Mouse (Mus musculus) forebrain, embryonic 14.5 days (tissue): ENCODE data around the gene Samhd1. TPM values are rescaled to one million over a fixed set of nuclear protein-coding genes. Genes with fewer than 3 reads are reported as not detected.

Source experiments
- ATAC-seq: fragments of 200-750 bp; cut with Nextera tagmentation; 2 replicates; pipeline ENCODE4 v1.8.0; 2017; ENCODE audit warnings: mild to moderate bottlenecking, moderate library complexity
- DNase-seq: peaks from one replicate; pipeline ENCODE4 v3.0.0-alpha.2; 2015; ENCODE audit warnings: low spot score
- H3K27ac ChIP-seq: fragments of 300-500 bp; sonication (generic); 2 replicates; pipeline ENCODE4 v1.5.1; 2014; ENCODE audit warnings: low read depth, mild to moderate bottlenecking, control low read depth, low read length, moderate library complexity
- H3K27me3 ChIP-seq: fragments of 300-500 bp; sonication (generic); replicated peaks from 2 replicates; pipeline ENCODE4 v1.6.1; 2014; ENCODE audit warnings: low read length, control low read depth, mixed read lengths; ENCODE audit not compliant: control insufficient read depth, insufficient read depth
- H3K36me3 ChIP-seq: fragments of 300-500 bp; sonication (generic); 2 replicates; pipeline ENCODE4 v1.6.1; 2014; ENCODE audit warnings: low read length, control low read depth; ENCODE audit not compliant: control insufficient read depth, insufficient read depth
- H3K4me1 ChIP-seq: fragments of 300-500 bp; sonication (generic); 2 replicates; pipeline ENCODE4 v1.6.1; 2014; ENCODE audit warnings: antibody characterized with exemption, low read length, control low read depth; ENCODE audit not compliant: control insufficient read depth, insufficient read depth
- H3K4me2 ChIP-seq: fragments of 300-500 bp; sonication (generic); 2 replicates; pipeline ENCODE4 v1.6.1; 2014; ENCODE audit warnings: mild to moderate bottlenecking, control low read depth, low read length
- H3K4me3 ChIP-seq: fragments of 300-500 bp; sonication (generic); 2 replicates; pipeline ENCODE4 v1.5.1; 2014; ENCODE audit warnings: low read depth, low read length, control low read depth
- H3K9ac ChIP-seq: fragments of 300-500 bp; sonication (generic); 2 replicates; pipeline ENCODE4 v1.6.1; 2014; ENCODE audit warnings: mild to moderate bottlenecking, low read length, control low read depth, moderate library complexity
- H3K9me3 ChIP-seq: fragments of 300-500 bp; sonication (generic); replicated peaks from 2 replicates; pipeline ENCODE4 v1.6.1; 2016; ENCODE audit warnings: low read length, control low read depth, mixed read lengths; ENCODE audit not compliant: control insufficient read depth
- WGBS: fragments of 180-500 bp; shearing (Covaris S2); extraction: QIAGEN DNeasy Blood & Tissue Kit; methylation state at CpG from one replicate; pipeline ENCODE4 v1.1.7; 2014; 5-methylcytosine and 5-hydroxymethylcytosine counted together
- polyA plus RNA-seq: library from polyadenylated mRNA; unstranded; fragments of >200 nt; fragmentation: Nextera tagmentation; extraction: Ambion mirVana; gene quantifications from 2 replicates; pipeline ENCODE4 v1.2.1, GENCODE M21; 2014

The Samhd1 gene
- polyA plus RNA-seq, 1 experiment from 2014 or later: 13.6 TPM

- Histone ChIP-seq H3K9ac (no peak overlapping the region), H3K9me3 (no peaks in the 10 kb centered on the region; the same call in 1 of the 2 replicates), H3K36me3 (0 out of 2 replicates have a peak, but pooled peaks cover 2% of the 10 kb centered on the region), H3K4me1 (no peaks in the 10 kb centered on the region), H3K27me3 (no peaks in the 10 kb centered on the region), H3K4me3 (no peak overlapping the region), H3K4me2 (no peak overlapping the region), H3K27ac (no peak overlapping the region)
- DNase-seq (no peak), ATAC-seq (no peak)
- WGBS: 92% methylated on average over 5 of the region's 5 CpGs
Observed at GRCm38 (mm10) chr2:157139251-157139802, 4.3 kb upstream of the Samhd1 start.

GRCm38 (mm10) chr2:157138808-157139207 lies 3.7 kb upstream of the Samhd1 start:
- no peak for ATAC-seq

GRCm38 (mm10) chr2:157137959-157138731 lies 3.1 kb upstream of the Samhd1 start:
- Histone ChIP-seq H3K27ac (no peak overlapping the region), H3K9me3 (no peaks in the 10 kb centered on the region; the same call in 1 of the 2 replicates), H3K4me2 (no peak overlapping the region), H3K36me3 (no peaks in the 10 kb centered on the region), H3K4me3 (no peak overlapping the region), H3K4me1 (no peaks in the 10 kb centered on the region), H3K9ac (no peak overlapping the region), H3K27me3 (no peaks in the 10 kb centered on the region)
- ATAC-seq (no peak), DNase-seq (no peak)
- WGBS: 91% methylated on average over 9 of the region's 9 CpGs

More at GRCm38 (mm10) chr2:157138808-157139207, 3.7 kb upstream of the Samhd1 start:
- H3K9me3 ChIP-seq: no peaks in the 10 kb centered on the region; the same call in 1 of the 2 replicates
- no peak overlapping the region for H3K4me2 ChIP-seq
- H3K27ac ChIP-seq: no peak overlapping the region
- H3K4me1 ChIP-seq: no peaks in the 10 kb centered on the region
- H3K36me3 ChIP-seq: no peaks in the 10 kb centered on the region
- H3K27me3 ChIP-seq: no peaks in the 10 kb centered on the region
- no peak overlapping the region for H3K4me3 ChIP-seq
- H3K9ac ChIP-seq: no peak overlapping the region
- DNase-seq: no peak
- 86% methylated on average over 5 of the region's 5 CpGs for WGBS

- ATAC-seq: no peak
- no peak overlapping the region for H3K4me2 ChIP-seq
Observed at GRCm38 (mm10) chr2:157136646-157137045, 1.6 kb upstream of the Samhd1 start.

GRCm38 (mm10) chr2:157136176-157136575 lies 1.1 kb upstream of the Samhd1 start:
- 86% methylated on average over 4 of the region's 4 CpGs for WGBS
- H3K4me3 ChIP-seq: no peak overlapping the region
- no peak for DNase-seq

More at GRCm38 (mm10) chr2:157136646-157137045, 1.6 kb upstream of the Samhd1 start:
- Histone ChIP-seq H3K27me3 (no peaks in the 10 kb centered on the region), H3K27ac (no peak overlapping the region), H3K9me3 (no peaks in the 10 kb centered on the region; the same call in 1 of the 2 replicates), H3K4me1 (no peaks in the 10 kb centered on the region), H3K9ac (no peak overlapping the region), H3K4me3 (no peak overlapping the region), H3K36me3 (no peaks in the 10 kb centered on the region)
- 75% methylated on average over 2 of the region's 2 CpGs for WGBS
- peak; percentile 13 for DNase-seq

GRCm38 (mm10) chr2:157135529-157136120 lies 560 bp upstream of the Samhd1 start:
- H3K27me3 ChIP-seq: no peaks in the 10 kb centered on the region
- no peaks in the 10 kb centered on the region; the same call in 1 of the 2 replicates for H3K9me3 ChIP-seq
- no peaks in the 10 kb centered on the region for H3K4me1 ChIP-seq
- peak overlapping the region; percentile 94 for H3K4me2 ChIP-seq
- DNase-seq: peak; percentile 55
- ATAC-seq: peak; percentile 59
- 83% methylated on average over 10 of the region's 10 CpGs for WGBS
- H3K9ac ChIP-seq: peak overlapping the region; percentile 76
- H3K36me3 ChIP-seq: no peaks in the 10 kb centered on the region
- H3K4me3 ChIP-seq: peak overlapping the region; percentile 66
- no peak overlapping the region for H3K27ac ChIP-seq

More at GRCm38 (mm10) chr2:157136176-157136575, 1.1 kb upstream of the Samhd1 start:
- no peaks in the 10 kb centered on the region for H3K36me3 ChIP-seq
- H3K4me1 ChIP-seq: no peaks in the 10 kb centered on the region
- no peaks in the 10 kb centered on the region for H3K27me3 ChIP-seq
- ATAC-seq: no peak
- no peak overlapping the region for H3K4me2 ChIP-seq
- no peaks in the 10 kb centered on the region; the same call in 1 of the 2 replicates for H3K9me3 ChIP-seq
- H3K9ac ChIP-seq: no peak overlapping the region
- H3K27ac ChIP-seq: no peak overlapping the region

GRCm38 (mm10) chr2:157134479-157134931 lies 560 bp downstream of the Samhd1 start:
- WGBS: under 1% methylated on average over 25 of the region's 25 CpGs
- H3K27me3 ChIP-seq: no peaks in the 10 kb centered on the region
- peak overlapping the region; percentile 66 for H3K4me3 ChIP-seq
- ATAC-seq (peak; percentile 58), DNase-seq (no peak)
- peak overlapping the region; percentile 76 for H3K9ac ChIP-seq
- H3K9me3 ChIP-seq: no peaks in the 10 kb centered on the region
- no peak overlapping the region for H3K27ac ChIP-seq
- H3K4me1 ChIP-seq: no peaks in the 10 kb centered on the region
- no peaks in the 10 kb centered on the region for H3K36me3 ChIP-seq
- peak overlapping the region; percentile 94 for H3K4me2 ChIP-seq

GRCm38 (mm10) chr2:157133769-157134478 lies 1.1 kb downstream of the Samhd1 start:
- no peaks in the 10 kb centered on the region for H3K36me3 ChIP-seq
- WGBS: 15% methylated on average over 11 of the region's 11 CpGs
- H3K9ac ChIP-seq: peak overlapping the region; percentile 76
- peak overlapping the region; percentile 66 for H3K4me3 ChIP-seq
- H3K9me3 ChIP-seq: no peaks in the 10 kb centered on the region
- ATAC-seq (no peak), DNase-seq (peak; percentile 2)
- H3K4me2 ChIP-seq: peak overlapping the region; percentile 94
- no peaks in the 10 kb centered on the region for H3K4me1 ChIP-seq
- no peak overlapping the region for H3K27ac ChIP-seq
- no peaks in the 10 kb centered on the region for H3K27me3 ChIP-seq
